Mouse (Mus musculus): ENCODE data around the gene Olfr750. TPM values are rescaled to one million over a fixed set of nuclear protein-coding genes. Genes with fewer than 3 reads are reported as not detected.

Gene Olfr750
- total RNA-seq, 2 experiments from 2014 or later, result not detected

- intact Hi-C loops (cut with DNase I), result no loop called here
- no peak for DNase-seq
Observed at GRCm38 (mm10) chr14:51041769-51042168, 32.5 kb downstream of the Olfr750 start, which contains the start of gene Rnase9. Gene Rnase9 (minus strand): TSS chr14:51041869.

GRCm38 (mm10) chr14:51036214-51036613 is 38.0 kb downstream of the Olfr750 start:
- intact Hi-C loops (cut with DNase I), result no loop called here

GRCm38 (mm10) chr14:51035206-51035605 is 39.0 kb downstream of the Olfr750 start:
- no peak for DNase-seq
- intact Hi-C loops (cut with DNase I), result no loop called here

More at GRCm38 (mm10) chr14:51036214-51036613, 38.0 kb downstream of the Olfr750 start:
- no peak for DNase-seq

GRCm38 (mm10) chr14:51027387-51028155 is 46.7 kb downstream of the Olfr750 start:
- DNase-seq, result no peak
- intact Hi-C loops (cut with DNase I), result loop anchor here (2.0 kb wide), 1 partner anchor 51 kb away; no protein-coding TSS in a partner anchor

- peak; percentile 64 to 69 for DNase-seq
- intact Hi-C loops (cut with DNase I), result loop anchor here (1.0 to 2.0 kb wide), 3 partner anchors 37 to 72 kb away; no protein-coding TSS in a partner anchor
Observed at GRCm38 (mm10) chr14:51026391-51027133, 47.7 kb downstream of the Olfr750 start.

GRCm38 (mm10) chr14:51024820-51025219 is 49.4 kb downstream of the Olfr750 start:
- no peak for DNase-seq
- intact Hi-C loops (cut with DNase I), result no loop called here

GRCm38 (mm10) chr14:51023457-51023856 is 50.8 kb downstream of the Olfr750 start:
- intact Hi-C loops (cut with DNase I), result no loop called here

GRCm38 (mm10) chr14:51017256-51017655 is 57.0 kb downstream of the Olfr750 start:
- intact Hi-C loops (cut with DNase I), result loop anchor here (5.0 kb wide), 1 partner anchor 35 kb away; no protein-coding TSS in a partner anchor

More at GRCm38 (mm10) chr14:51023457-51023856, 50.8 kb downstream of the Olfr750 start:
- DNase-seq, result no peak

More at GRCm38 (mm10) chr14:51017256-51017655, 57.0 kb downstream of the Olfr750 start:
- peak; percentile 31 to 34 for DNase-seq

Other genes starting within 250 kb of the Olfr750 start
- 10 to 100 TPM; 10.3 to 13.9 TPM for gene Tep1, start 203.9 kb downstream of the Olfr750 start, total RNA-seq (2021)
- 10 to 100 TPM; 27.6 to 43.8 TPM for gene Klhl33, start 176.9 kb downstream of the Olfr750 start, total RNA-seq (2021)
- gene Osgep, start 149.5 kb downstream of the Olfr750 start, total RNA-seq (2021), result 10 to 100 TPM; 75.7 to 79.2 TPM
- 10 to 100 TPM; 27.7 to 28.1 TPM for gene Apex1, start 149.5 kb downstream of the Olfr750 start, total RNA-seq (2021)
- gene Pip4p1, start 143.6 kb downstream of the Olfr750 start, total RNA-seq (2021), result 10 to 100 TPM; 24.5 to 27.2 TPM
- 10 to 100 TPM; 12.7 to 14.8 TPM for gene Pnp, start 143.4 kb downstream of the Olfr750 start, total RNA-seq (2021)
- 10 to 100 TPM; 10.1 to 10.6 TPM for gene Gm49342, start 129.9 kb downstream of the Olfr750 start, total RNA-seq (2021)
- gene Pnp2, start 118.4 kb downstream of the Olfr750 start, total RNA-seq (2021), result under 1 TPM; 0.22 to 0.65 TPM
- gene Rnase10, start 66.7 kb downstream of the Olfr750 start, total RNA-seq (2021), result under 1 TPM; 0.22 to 0.25 TPM
- not detected for gene Rnase9, start 32.6 kb downstream of the Olfr750 start, total RNA-seq (2021)
- not detected for gene Rnase11, start 24.3 kb downstream of the Olfr750 start, total RNA-seq (2021)
- gene Rnase12, start 16.8 kb downstream of the Olfr750 start, total RNA-seq (2021), result not detected
- 10 to 100 TPM; 58.7 to 61.0 TPM for gene Rnase4, start 16.6 kb upstream of the Olfr750 start, total RNA-seq (2021)
- gene Ang, start 16.7 kb upstream of the Olfr750 start, total RNA-seq (2021), result 1 to 10 TPM; 7.7 to 9.5 TPM
- gene Eddm3b, start 40.0 kb upstream of the Olfr750 start, total RNA-seq (2021), result not detected
- under 1 TPM; 0.28 to 0.87 TPM for gene Rnase6, start 49.5 kb upstream of the Olfr750 start, total RNA-seq (2021)
- gene Rnase1, start 72.3 kb upstream of the Olfr750 start, total RNA-seq (2021), result 1 to 10 TPM in 1 of 2 experiments, under 1 TPM in 1; 0.80 to 1.1 TPM
- not detected for gene Rnase2b, start 87.8 kb upstream of the Olfr750 start, total RNA-seq (2021)
- gene Ang2, start 124.7 kb upstream of the Olfr750 start, total RNA-seq (2021), result not detected
- gene Ear14, start 129.0 kb upstream of the Olfr750 start, total RNA-seq (2021), result not detected
- 1 to 10 TPM in 1 of 2 experiments, under 1 TPM in 1; 0.81 to 1.4 TPM for gene Rnase2a, start 181.7 kb upstream of the Olfr750 start, total RNA-seq (2021)